Mouse (Mus musculus) CH12.LX (cell line): ENCODE measurements around the gene Rin3.

Source experiments
- CTCF ChIP-seq, 2 experiments: IDR thresholded peaks in 1 of 2; conservative IDR thresholded peaks in 1 of 2; 2 replicates each; pipeline ENCODE4 v1.5.1; 2011 to 2012; ENCODE audit warnings: low read depth in 2 of 2, low read length in 2 of 2, improper control_type of control experiment in 1 of 2, inconsistent platforms in 1 of 2, mild to moderate bottlenecking in 1 of 2, moderate library complexity in 1 of 2
- ELF1 ChIP-seq: IDR thresholded peaks from 2 replicates; pipeline ENCODE4 v1.6.1; 2014; ENCODE audit warnings: low read depth, mild to moderate bottlenecking, inconsistent platforms, low read length, improper control_type of control experiment
- MAX ChIP-seq: IDR thresholded peaks from 2 replicates; pipeline ENCODE4 v1.6.1; 2011; ENCODE audit warnings: low read length, improper control_type of control experiment
- ZNF384 ChIP-seq: IDR thresholded peaks from 2 replicates; pipeline ENCODE4 v1.6.1; 2012; ENCODE audit warnings: low read depth, low read length, improper control_type of control experiment, inconsistent platforms

DNA sequence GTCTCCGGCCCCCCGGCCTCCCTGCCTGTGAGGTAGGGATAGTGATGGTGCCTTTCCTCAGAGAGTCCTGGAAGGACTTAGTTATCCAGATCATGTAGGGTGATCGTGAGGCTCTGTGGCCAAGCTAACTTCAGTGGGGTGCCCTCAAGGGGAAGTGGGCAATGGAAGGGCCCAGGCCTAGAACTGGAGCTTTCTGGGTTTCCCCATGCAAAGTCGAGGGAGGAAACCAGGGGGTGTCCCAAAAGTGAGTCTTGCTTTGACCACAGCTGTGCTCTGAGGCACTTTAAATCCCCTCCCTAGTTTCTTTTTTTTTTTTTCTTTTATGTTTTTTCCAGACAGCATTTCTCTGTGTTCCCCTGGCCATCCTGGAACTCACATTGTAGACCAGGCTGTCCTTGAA, 47.3 kb downstream of the Rin3 start:
- TF ChIP-seq ELF1 (peak; percentile 53; the same call in 1 of the 2 replicates), ZNF384 (peak; percentile 98), MAX (0 out of 2 replicates have a peak, but pooled peaks have one; percentile 45), CTCF (conservative IDR thresholded peaks at IDR 0.05 in 1 of 2, IDR thresholded peaks at IDR 0.05 in 1 of 2; ENCODE audit: low read depth in 2 of 2, low read length in 2 of 2) (no peak)
